Mouse (Mus musculus) heart, adult 2 months (tissue): ENCODE measurements around the gene CK137956.

ENCODE experiments used
- CTCF ChIP-seq: fragments of 200-600 bp; IDR thresholded peaks from 2 replicates; pipeline ENCODE4 v1.8.1; 2022; ENCODE audit warnings: antibody characterized with exemption, mild to moderate bottlenecking, moderate library complexity
- POLR2A ChIP-seq: fragments of 200-500 bp; IDR thresholded peaks from 2 replicates; pipeline ENCODE4 v1.6.1; 2011; ENCODE audit warnings: mild to moderate bottlenecking, low read depth, low read length, control low read depth; ENCODE audit not compliant: insufficient read depth

DNA sequence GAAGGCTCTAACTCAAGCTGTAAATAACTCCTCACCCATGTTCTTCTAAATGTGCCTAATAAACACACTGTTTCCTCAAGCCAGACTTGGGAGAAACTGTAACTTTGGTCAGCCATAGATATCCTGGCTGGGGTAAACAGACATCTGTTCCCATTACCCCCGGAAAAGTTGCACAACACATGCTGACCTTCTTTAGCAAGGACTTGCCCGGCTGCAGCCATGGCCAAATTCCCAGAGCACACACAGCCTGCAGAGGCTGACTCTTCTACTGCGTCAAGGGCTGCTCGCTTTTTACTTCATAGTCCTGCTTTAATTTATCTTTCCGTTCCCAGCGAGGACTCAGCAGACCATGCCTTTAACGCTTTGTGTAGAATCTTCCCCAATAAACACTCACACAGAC, 81.7 kb downstream of the CK137956 start:
- TF ChIP-seq CTCF (no peak), POLR2A (no peak)
